Mouse (Mus musculus): Measurements from ENCODE around the gene Gm29609.

- TF ChIP-seq CTCF (conservative IDR thresholded peaks at IDR 0.05; ENCODE audit: low read length), result no peak
- TF ChIP-seq NANOG (IDR thresholded peaks at IDR 0.05; ENCODE audit: borderline replicate concordance, low read length), result no peak
Measured at GRCm38 (mm10) chr5:31094799-31095691, 84.7 kb downstream of the Gm29609 start.

Data from E14TG2a.4 (cell line).